Mouse (Mus musculus) forebrain, embryonic 10.5 days (tissue): Measurements from ENCODE around the gene Atg4b. TPM values are rescaled to one million over a fixed set of nuclear protein-coding genes. Genes with fewer than 3 reads are reported as not detected.
"Not testable (repeated sequence)": the region's sequence is repeated elsewhere in the genome, so short reads cannot be mapped to it uniquely, and the experiment has no call there.

Experiments
- DNase-seq: peaks from one replicate; pipeline ENCODE4 v3.0.0-alpha.2; 2017; ENCODE audit warnings: low spot score; ENCODE audit errors: extremely low spot score
- H3K27ac ChIP-seq: fragments of 300-500 bp; sonication (generic); 2 replicates; pipeline ENCODE4 v1.5.1; 2016; ENCODE audit warnings: mild to moderate bottlenecking
- H3K27me3 ChIP-seq: fragments of 300-500 bp; sonication (generic); 2 replicates; pipeline ENCODE4 v1.6.1; 2016; ENCODE audit warnings: mild to moderate bottlenecking; ENCODE audit not compliant: poor library complexity, severe bottlenecking
- H3K36me3 ChIP-seq: fragments of 300-500 bp; sonication (generic); replicated peaks from 2 replicates; pipeline ENCODE4 v1.6.1; 2016; ENCODE audit warnings: mild to moderate bottlenecking, moderate library complexity
- H3K4me1 ChIP-seq: fragments of 300-500 bp; sonication (generic); 2 replicates; pipeline ENCODE4 v1.6.1; 2016
- H3K4me3 ChIP-seq: fragments of 300-500 bp; sonication (generic); 2 replicates; pipeline ENCODE4 v1.5.1; 2016; ENCODE audit warnings: mild to moderate bottlenecking, moderate library complexity
- H3K9me3 ChIP-seq: fragments of 300-500 bp; sonication (generic); 2 replicates; pipeline ENCODE4 v1.6.1; 2016; ENCODE audit warnings: mild to moderate bottlenecking, moderate library complexity
- WGBS: fragments of 180-500 bp; shearing (Covaris S2); methylation state at CpG from one replicate; pipeline ENCODE4 v1.1.7; 2016; 5-methylcytosine and 5-hydroxymethylcytosine counted together
- polyA plus RNA-seq: library from polyadenylated mRNA; unstranded; fragments of >200 nt; fragmentation: Nextera tagmentation; extraction: Ambion mirVana; gene quantifications from 2 replicates; pipeline ENCODE4 v1.2.1, GENCODE M21; 2016

Atg4b gene
- polyA plus RNA-seq, 1 experiment from 2014 or later = 90.2 TPM

- no peak for DNase-seq
- no peaks in the 10 kb centered on the region for H3K27me3 ChIP-seq
- 93% methylated on average over 7 of the region's 7 CpGs for WGBS
Observed at GRCm38 (mm10) chr1:93834671-93835150, 83.4 kb downstream of the Atg4b start.

GRCm38 (mm10) chr1:93835211-93835610 is 83.9 kb downstream of the Atg4b start:
- no peak for DNase-seq
- H3K9me3 ChIP-seq = no peaks in the 10 kb centered on the region
- H3K4me1 ChIP-seq = no peaks in the 10 kb centered on the region
- WGBS = 95% methylated on average over 4 of the region's 4 CpGs
- H3K27ac ChIP-seq = no peak overlapping the region
- H3K27me3 ChIP-seq = no peaks in the 10 kb centered on the region
- H3K4me3 ChIP-seq = no peak overlapping the region
- peaks cover 29% of the 10 kb centered on the region for H3K36me3 ChIP-seq

More at GRCm38 (mm10) chr1:93834671-93835150, 83.4 kb downstream of the Atg4b start:
- no peaks in the 10 kb centered on the region for H3K9me3 ChIP-seq
- H3K4me1 ChIP-seq = no peaks in the 10 kb centered on the region
- no peak overlapping the region for H3K4me3 ChIP-seq
- H3K36me3 ChIP-seq = peaks cover 29% of the 10 kb centered on the region
- no peak overlapping the region for H3K27ac ChIP-seq

GRCm38 (mm10) chr1:93835876-93836531 is 84.7 kb downstream of the Atg4b start:
- Histone ChIP-seq H3K27me3 (no peaks in the 10 kb centered on the region), H3K4me1 (no peaks in the 10 kb centered on the region), H3K36me3 (peaks cover 29% of the 10 kb centered on the region), H3K27ac (no peak overlapping the region), H3K4me3 (no peak overlapping the region), H3K9me3 (no peaks in the 10 kb centered on the region)
- 94% methylated on average over 6 of the region's 6 CpGs for WGBS
- no peak for DNase-seq

- H3K36me3 ChIP-seq = peaks cover 29% of the 10 kb centered on the region
- no peak overlapping the region for H3K27ac ChIP-seq
- DNase-seq = no peak
- no peaks in the 10 kb centered on the region for H3K4me1 ChIP-seq
- H3K4me3 ChIP-seq = no peak overlapping the region
- WGBS = 90% methylated on average over 2 of the region's 2 CpGs
- no peaks in the 10 kb centered on the region for H3K27me3 ChIP-seq
- no peaks in the 10 kb centered on the region for H3K9me3 ChIP-seq
Observed at GRCm38 (mm10) chr1:93836532-93836913, 85.2 kb downstream of the Atg4b start.

GRCm38 (mm10) chr1:93837335-93837734 is 86.0 kb downstream of the Atg4b start:
- H3K9me3 ChIP-seq = no peaks in the 10 kb centered on the region
- no peaks in the 10 kb centered on the region for H3K27me3 ChIP-seq
- no peak for DNase-seq
- H3K27ac ChIP-seq = no peak overlapping the region
- WGBS = 95% methylated on average over 8 of the region's 8 CpGs
- peaks cover 29% of the 10 kb centered on the region for H3K36me3 ChIP-seq
- no peaks in the 10 kb centered on the region for H3K4me1 ChIP-seq
- H3K4me3 ChIP-seq = no peak overlapping the region

GRCm38 (mm10) chr1:93838569-93838968 is 87.3 kb downstream of the Atg4b start:
- not testable (repeated sequence) for H3K27ac ChIP-seq, H3K4me3 ChIP-seq, H3K27me3 ChIP-seq, H3K4me1 ChIP-seq, H3K9me3 ChIP-seq, DNase-seq
- H3K36me3 ChIP-seq = peaks cover 29% of the 10 kb centered on the region
- 91% methylated on average over 8 of the region's 8 CpGs for WGBS

Other genes starting within 250 kb of the Atg4b start
- gene Farp2, start 239.4 kb upstream of the Atg4b start, polyA plus RNA-seq = 3.7 and 4.8 TPM in 2 replicates
- gene Stk25, start 92.8 kb upstream of the Atg4b start, polyA plus RNA-seq = 156 and 166 TPM in 2 replicates
- 50.9 and 55.3 TPM in 2 replicates for gene Bok, start 65.8 kb upstream of the Atg4b start, polyA plus RNA-seq
- 48.2 and 48.8 TPM in 2 replicates for gene Thap4, start 3.4 kb downstream of the Atg4b start, polyA plus RNA-seq
- 278 and 306 TPM in 2 replicates for gene Dtymk, start 50.4 kb downstream of the Atg4b start, polyA plus RNA-seq
- gene Ing5, start 52.5 kb downstream of the Atg4b start, polyA plus RNA-seq = 30.7 and 32.9 TPM in 2 replicates
- gene D2hgdh, start 73.4 kb downstream of the Atg4b start, polyA plus RNA-seq = 13.3 and 16.0 TPM in 2 replicates
- not detected in 2 replicates for gene Gal3st2, start 109.8 kb downstream of the Atg4b start, polyA plus RNA-seq
- not detected in 2 replicates for gene Gal3st2b, start 166.8 kb downstream of the Atg4b start, polyA plus RNA-seq
- not detected in 2 replicates for gene Gal3st2c, start 239.0 kb downstream of the Atg4b start, polyA plus RNA-seq